Mouse (Mus musculus) c-Kit-positive CD71-positive TER-119-negative erythroid progenitor cells, embryonic 14.5 days (primary cell): ENCODE results near the gene 1700020D05Rik.
"Not testable (repeated sequence)": the region's sequence is repeated elsewhere in the genome, so short reads cannot be mapped to it uniquely, and the experiment has no call there.

Experiments
- DNase-seq: peaks from one replicate; pipeline ENCODE4 v3.0.0-alpha.2; 2013; ENCODE audit warnings: low read depth

The 1700020D05Rik gene

DNA sequence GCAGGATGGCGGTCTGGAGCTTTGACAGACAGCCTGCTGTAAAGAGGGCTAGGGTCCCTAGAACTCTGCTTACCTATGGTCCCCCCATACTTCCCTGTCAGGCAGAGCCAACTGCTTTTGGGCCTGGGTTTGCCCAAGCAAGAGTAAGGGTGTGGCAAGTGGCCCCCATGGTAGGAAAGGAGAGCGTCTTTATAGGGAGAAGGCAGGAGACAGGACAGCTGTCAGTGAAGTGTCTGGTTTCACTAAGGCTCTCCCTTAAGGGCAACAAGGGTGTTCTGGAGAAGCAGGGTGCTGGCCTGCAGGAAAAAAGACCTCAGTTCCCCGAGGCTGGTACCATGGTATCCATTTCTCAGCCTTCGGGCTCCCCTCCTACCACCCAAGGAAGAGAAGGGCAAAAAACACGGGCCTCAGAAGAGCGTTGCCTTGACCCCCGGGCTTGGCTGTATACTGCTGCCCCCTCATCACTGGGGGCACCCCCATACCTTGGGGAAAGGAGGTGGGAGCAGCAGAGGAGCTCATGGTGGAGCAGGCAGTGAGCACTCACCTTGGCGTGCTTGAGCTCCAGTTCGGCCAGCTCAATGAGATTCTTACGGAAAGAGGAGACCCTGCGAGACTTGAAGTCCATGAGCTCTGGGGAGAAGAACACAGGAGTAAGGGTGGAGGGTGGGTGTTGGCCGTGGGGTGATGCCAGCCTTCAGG lies 8.1 kb downstream of the 1700020D05Rik start:
- DNase-seq, result no peak

DNA sequence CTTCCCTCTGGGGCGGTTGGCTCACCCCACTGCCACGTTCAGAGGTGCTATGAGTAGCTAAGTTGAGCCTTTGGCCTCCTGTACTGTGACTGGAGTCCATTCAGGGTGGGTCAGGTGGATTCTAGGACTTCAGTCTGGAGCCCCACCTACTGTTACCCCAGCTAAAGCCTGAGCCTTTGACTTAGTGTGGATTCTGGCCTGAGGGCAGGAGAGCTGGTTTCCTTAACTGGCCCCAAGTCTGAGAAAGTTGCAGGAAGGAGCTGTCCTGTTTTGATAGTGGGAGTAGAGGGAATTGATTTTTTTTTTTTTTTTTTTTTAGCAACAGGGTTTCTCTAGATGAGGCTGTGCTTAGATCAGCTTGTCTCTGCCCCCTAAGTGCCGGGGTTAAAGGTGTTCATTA lies 9.3 kb downstream of the 1700020D05Rik start:
- no peak for DNase-seq

DNA sequence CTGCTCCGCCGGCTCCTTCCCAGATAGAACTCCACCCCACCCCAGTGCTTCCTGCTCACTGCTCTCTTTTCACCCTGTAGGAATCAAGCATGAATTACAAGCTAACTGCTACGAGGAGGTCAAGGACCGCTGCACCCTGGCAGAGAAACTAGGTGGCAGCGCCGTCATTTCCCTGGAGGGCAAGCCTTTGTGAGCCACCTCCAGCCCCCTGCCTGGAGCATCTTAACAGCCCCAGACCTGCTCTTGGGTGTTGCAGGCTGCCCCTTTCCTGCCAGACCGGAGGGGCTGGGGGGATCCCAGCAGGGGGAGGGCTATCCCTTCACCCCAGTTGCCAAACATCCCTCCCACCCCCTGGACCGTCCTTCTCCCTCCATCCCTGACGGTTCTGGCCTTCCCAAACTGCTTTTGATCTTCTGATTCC lies 10.3 kb downstream of the 1700020D05Rik start:
- not testable (repeated sequence) for DNase-seq

DNA sequence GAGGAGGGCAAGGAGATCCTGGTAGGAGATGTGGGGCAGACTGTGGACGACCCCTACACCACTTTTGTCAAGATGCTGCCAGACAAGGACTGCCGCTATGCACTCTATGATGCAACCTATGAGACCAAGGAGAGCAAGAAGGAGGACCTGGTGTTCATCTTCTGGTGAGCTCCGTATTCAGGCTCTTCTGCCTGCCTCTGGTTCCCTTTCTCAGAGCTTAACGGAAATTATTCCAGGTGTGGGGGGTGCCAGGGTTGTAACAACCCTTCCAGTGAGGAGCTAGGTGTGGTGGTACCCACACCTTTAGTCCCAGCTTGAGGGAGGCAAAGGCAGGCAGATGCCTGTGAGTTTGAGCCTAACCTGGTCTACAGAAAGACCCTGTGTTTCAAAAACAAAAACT lies 10.9 kb downstream of the 1700020D05Rik start:
- DNase-seq, result no peak

DNA sequence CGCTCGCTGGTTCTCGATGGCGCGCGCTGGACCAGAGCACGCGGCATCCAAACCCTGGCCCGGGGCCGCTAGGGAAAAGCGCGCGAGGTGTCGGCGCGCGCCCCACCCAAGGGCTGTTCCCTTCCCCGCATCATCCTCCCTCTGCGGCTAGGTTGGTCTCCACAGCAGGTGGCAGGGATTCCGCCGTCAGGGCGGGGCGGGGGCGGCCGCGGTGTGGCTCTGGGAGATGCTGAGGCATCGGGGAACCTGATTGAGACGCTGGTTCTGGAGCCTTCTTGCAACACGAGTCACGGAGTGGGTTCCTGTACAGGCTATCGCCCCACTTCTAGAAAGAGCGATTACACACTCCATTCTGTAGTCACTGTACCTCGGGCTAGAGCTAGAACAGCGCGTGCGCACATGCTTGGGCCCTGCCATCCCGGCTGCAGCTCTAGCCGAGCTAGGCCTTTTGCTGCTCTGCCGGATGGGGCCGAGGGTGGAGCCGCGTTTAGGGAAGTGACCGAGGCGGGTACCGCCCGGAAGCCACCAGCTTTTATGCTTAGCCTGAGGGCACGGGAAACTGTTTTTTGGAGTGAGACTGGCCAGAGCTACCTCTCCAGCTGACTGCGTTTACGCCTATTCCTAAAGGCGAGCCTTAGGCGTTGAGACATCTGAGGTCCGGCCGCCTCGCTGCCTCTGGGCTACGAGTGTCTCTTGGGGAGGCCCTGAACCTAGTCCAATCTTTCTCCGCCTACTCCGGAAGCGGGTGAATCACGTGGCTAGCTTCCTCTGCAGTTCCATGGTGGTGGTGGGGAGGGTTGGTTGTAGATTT lies 12.5 kb downstream of the 1700020D05Rik start:
- DNase-seq, result peak; percentile 78

- peak; percentile 93 for DNase-seq
Observed at GRCm38 (mm10) chr19:5490313-5490897, 13.2 kb downstream of the 1700020D05Rik start, which contains the start of gene Cfl1. Gene Cfl1 (plus strand): TSS chr19:5490455.

DNA sequence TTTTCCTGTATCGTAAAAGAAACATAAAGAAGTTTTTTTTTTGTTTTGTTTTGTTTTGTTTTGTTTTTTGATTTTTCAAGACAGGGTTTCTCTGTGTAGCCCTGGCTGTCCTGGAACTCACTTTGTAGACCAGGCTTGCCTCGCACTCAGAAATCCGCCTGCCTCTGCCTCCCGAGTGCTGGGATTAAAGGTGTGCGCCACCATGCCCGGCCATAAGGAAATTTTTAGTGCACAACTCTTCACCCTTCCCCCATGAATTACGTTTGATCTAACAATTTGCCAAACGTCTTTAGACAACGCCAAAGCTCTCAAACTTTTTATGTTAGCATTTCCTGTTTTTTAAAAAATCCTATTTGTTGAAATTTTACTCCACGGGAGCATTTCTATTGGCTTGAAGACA lies 13.9 kb downstream of the 1700020D05Rik start:
- DNase-seq, result not testable (repeated sequence)

GRCm38 (mm10) chr19:5488878-5489571 lies 14.6 kb downstream of the 1700020D05Rik start:
- peak; percentile 97 for DNase-seq

- DNase-seq, result peak; percentile 98
Observed at GRCm38 (mm10) chr19:5487768-5488550, 15.6 kb downstream of the 1700020D05Rik start, which contains the start of gene Mus81. Gene Mus81 (minus strand): TSS chr19:5488402.

GRCm38 (mm10) chr19:5486771-5487170 lies 16.8 kb downstream of the 1700020D05Rik start:
- no peak for DNase-seq

- no peak for DNase-seq
Observed at GRCm38 (mm10) chr19:5486286-5486685, 17.3 kb downstream of the 1700020D05Rik start.

GRCm38 (mm10) chr19:5485821-5486220 lies 17.8 kb downstream of the 1700020D05Rik start:
- DNase-seq, result no peak

- no peak for DNase-seq
Observed at GRCm38 (mm10) chr19:5485371-5485770, 18.2 kb downstream of the 1700020D05Rik start.

DNA sequence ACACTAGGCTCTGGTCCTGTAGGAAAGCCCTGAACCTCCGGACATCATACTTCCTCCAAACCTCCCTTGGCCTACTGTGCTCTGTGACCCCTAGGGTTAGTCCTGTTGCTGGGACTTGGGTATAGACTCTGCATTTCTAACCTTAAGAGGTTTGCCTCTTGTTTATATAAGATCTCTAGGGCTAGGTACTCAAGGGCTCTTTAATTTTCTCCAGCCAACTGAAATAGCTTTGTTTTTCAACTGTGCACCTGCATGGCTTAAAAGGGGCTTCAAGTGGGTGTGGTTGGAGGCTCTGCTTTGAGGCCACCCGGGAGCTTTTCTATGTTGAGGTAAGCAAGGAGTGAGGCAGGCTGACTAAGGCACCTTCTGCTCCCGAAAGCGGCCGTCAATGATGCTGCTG lies 19.1 kb downstream of the 1700020D05Rik start:
- DNase-seq, result no peak

DNA sequence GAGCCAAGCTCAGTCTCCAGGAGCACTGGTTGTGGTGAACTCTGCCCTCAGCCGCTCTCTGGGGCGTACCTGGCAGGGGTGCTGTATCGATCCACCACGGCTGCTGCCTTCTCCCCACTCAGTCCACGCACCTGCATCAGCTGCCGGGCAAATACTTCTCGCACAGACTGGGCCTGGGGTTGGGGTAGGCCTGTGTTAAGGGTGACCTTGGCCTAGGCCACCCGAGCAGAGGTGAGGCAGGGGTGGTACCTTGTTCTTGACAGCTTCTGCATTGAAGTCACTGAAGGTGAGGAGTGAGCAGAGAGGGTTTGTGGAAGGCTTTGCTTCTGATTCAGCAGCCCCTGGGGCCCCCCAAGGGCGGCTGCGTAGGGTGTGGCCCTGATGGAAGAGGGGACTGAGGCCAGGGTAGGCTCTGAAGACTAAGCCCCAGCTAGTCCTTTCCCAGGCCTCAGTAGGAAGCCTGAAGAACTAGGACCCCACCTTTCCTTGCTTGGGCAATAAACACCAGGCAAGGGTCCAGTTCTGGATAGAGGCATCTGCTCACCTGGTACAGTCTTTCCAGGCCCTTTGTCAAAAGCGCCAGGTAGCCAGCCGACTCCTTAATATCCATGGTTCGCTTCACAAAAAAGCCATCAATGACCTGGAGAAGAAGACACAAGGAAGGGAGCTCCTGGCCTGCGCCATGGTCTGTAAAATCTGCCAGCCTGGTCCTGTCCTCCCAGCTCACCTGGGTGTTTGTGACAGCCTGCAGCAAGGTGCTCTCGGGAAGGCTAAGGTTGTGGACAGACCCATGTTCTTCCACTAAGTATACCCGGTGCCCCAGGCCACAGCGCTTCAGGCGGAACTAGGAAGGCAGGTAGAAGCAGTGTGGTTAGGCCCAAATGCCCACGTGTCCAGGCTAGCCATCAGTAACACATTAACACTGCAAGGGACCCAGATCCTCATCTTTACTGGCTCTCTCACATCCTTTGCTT lies 19.9 kb downstream of the 1700020D05Rik start:
- no peak for DNase-seq

DNA sequence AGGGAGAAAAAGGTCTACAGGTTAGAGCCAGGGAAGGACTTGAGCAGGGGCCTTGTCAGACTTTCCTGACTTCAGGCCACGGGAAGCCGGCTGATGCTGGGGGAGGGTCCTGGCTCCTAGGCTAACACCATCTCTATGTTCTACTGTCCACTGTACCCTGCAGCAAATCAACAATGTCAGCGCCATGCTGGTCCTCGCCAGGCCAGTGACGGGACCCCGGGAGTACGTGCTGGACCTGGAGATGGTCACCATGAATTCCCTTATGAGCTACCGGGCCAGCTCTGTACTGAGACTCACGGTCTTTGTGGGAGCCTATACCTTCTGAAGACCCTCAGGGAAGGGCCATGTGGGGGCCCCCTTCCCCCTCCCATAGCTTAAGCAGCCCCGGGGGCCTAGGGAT lies 22.2 kb downstream of the 1700020D05Rik start:
- no peak for DNase-seq

- no peak for DNase-seq
Observed at GRCm38 (mm10) chr19:5480016-5480415, 23.6 kb downstream of the 1700020D05Rik start.

DNA sequence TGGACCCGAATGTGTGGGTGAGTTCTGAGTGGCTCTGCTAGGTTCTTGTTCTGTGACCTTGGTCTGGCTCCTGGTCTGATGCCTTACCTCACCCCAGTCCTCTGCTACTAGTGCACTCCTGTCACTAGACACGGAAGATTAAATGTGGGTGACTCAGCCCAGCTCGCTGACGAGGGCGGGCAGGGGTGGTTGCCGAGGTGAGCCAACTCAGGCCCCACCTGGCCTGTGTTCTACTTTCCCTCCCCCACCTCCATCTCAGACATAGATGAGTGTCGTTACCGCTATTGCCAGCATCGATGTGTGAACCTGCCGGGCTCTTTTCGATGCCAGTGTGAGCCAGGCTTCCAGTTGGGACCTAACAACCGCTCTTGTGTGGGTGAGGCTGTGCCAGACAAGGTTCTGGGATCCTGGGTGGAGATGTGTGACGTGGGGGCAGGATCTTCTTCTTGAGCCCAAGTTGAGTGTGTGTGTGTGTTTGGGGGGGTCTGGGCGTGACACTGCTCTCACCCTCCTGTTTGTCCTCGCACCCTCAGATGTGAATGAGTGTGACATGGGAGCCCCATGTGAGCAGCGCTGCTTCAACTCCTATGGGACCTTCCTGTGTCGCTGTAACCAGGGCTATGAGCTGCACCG lies 25.8 kb downstream of the 1700020D05Rik start:
- no peak for DNase-seq

DNA sequence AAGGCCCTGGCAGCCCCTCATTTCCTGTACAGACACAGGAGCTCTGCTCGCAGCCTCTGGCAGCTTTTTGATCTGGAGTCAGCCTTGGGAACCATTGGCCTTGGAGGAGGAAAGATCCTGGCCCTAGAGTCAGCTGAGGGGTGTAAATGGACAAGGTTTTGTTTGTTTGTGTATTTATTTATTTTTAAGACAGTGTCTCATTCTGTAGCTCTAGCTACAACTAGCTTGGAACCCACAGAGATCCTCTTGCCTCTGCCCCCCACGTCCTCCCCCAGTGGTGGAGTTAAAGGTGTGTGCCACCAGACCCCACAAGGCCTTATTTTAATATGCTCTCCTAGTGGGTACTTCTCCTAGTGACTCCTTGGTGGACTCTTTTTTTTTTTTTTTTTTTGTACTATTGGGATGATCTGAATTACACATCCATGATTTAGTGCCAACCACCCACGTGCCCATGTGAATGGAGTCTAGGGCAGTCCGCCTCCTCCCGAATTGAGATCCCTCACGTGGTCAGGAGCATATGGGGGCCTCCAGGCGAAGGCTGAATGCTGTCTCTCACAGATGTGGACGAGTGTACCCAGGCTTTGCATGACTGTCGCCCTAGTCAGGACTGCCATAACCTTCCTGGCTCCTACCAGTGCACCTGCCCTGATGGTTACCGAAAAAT lies 26.5 kb downstream of the 1700020D05Rik start:
- no peak for DNase-seq
